Mouse (Mus musculus): ENCODE data around the gene Fbxl8. TPM values are rescaled to one million over a fixed set of nuclear protein-coding genes. Genes with fewer than 3 reads are reported as not detected.
A peak's percentile ranks its signal among the peaks of the same experiment; 100 is the strongest.

The Fbxl8 gene
- total and polyA plus RNA-seq, 3 experiments: 5.2 to 10.5 (median 5.9) TPM

- peak overlapping the region in 2 of 3 experiments; percentile 83 to 86 for H3K4me3 ChIP-seq (replicated peaks in 1 of 3; ENCODE audit: low read depth in 2 of 3, low read length in 2 of 3, poor library complexity in 1 of 3)
- dilution Hi-C loops (cut with MboI; ENCODE audit: extremely low pct_ligation_motif_present, extremely low pct_unique_long_range_greater_than_20kb, low sequenced_read_pairs) (no loop called here), in situ Hi-C loops (cut with MboI; ENCODE audit: low pct_ligation_motif_present, low pct_unique_long_range_greater_than_20kb, low sequenced_read_pairs) (no loop called here)
- peaks cover 9 to 54% of the 10 kb centered on the region in 2 experiments; a peak in 3 of 4 replicates for H3K4me1 ChIP-seq (ENCODE audit: control insufficient read depth in 1 of 2, insufficient read depth in 2 of 2)
- peak overlapping the region; percentile 85 for H3K4me2 ChIP-seq (ENCODE audit: insufficient read depth, low read depth, poor library complexity, severe bottlenecking)
- no peaks in the 10 kb centered on the region for H3K27me3 ChIP-seq (replicated peaks)
- no peaks in the 10 kb centered on the region for H3K79me2 ChIP-seq (replicated peaks; ENCODE audit: control insufficient read depth, extremely low read depth, insufficient read depth, poor library complexity, severe bottlenecking)
- 0 out of 2 replicates have a peak overlapping the region, but pooled peaks have one; percentile 54 for H3K9ac ChIP-seq (ENCODE audit: insufficient read depth, low read depth)
- H3K9me3 ChIP-seq (replicated peaks; ENCODE audit: low read length): peaks cover 11% of the 10 kb centered on the region
- TF ChIP-seq MAFK (IDR thresholded peaks at IDR 0.05; ENCODE audit: insufficient replicate concordance, low read length) (no peak), GABPA (IDR thresholded peaks at IDR 0.05; ENCODE audit: insufficient replicate concordance, low read depth, low read length) (no peak), ZMIZ1 (IDR thresholded peaks at IDR 0.05; ENCODE audit: low read depth, low read length) (no peak), RAD21 (IDR thresholded peaks at IDR 0.05; ENCODE audit: low read depth, low read length) (no peak), CTCF (conservative IDR thresholded peaks at IDR 0.05 in 1 of 2, IDR thresholded peaks at IDR 0.05 in 1 of 2; ENCODE audit: low read depth in 2 of 2, low read length in 2 of 2) (peak in 1 of 2 experiments; percentile 25; a peak in 1 of 4 replicates), ZNF384 (IDR thresholded peaks at IDR 0.05; ENCODE audit: low read depth, low read length) (peak; percentile 47)
- peaks cover 29 to 36% of the 10 kb centered on the region in 2 experiments for H3K36me3 ChIP-seq (replicated peaks in 1 of 2; ENCODE audit: control insufficient read depth in 1 of 2, insufficient read depth in 1 of 2, low read length in 1 of 2)
- no peak overlapping the region for H3K27ac ChIP-seq (ENCODE audit: insufficient read depth, low read depth)
- no peak for DNase-seq (ENCODE audit: extremely low read depth)
These were observed 1.1 kb upstream of the Fbxl8 start for GRCm38 (mm10) chr8:105263244-105263912.

DNA sequence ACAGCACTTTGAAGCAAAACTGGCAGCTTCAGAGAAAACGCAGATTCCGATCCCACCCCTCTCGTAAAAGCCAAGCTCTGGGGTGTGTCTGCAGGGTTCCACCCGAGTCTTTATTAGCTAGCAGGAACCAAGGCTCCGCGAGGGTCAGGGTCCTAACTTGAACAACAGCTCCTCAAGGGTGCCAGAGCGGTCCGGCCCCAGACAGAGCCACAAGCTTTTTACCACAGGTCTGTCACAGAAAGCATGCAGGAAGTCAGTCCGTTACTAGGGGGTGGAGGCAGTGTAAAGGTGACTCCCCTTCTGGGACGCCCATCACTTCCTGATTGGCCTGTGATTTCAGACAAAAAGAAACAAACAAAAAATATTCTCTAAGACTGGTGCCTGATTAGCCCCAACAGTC, 680 bp downstream of the Fbxl8 start:
- Histone ChIP-seq H3K36me3 (replicated peaks in 1 of 2; ENCODE audit: control insufficient read depth in 1 of 2, insufficient read depth in 1 of 2, low read length in 1 of 2) (peaks cover 22 to 38% of the 10 kb centered on the region in 2 experiments), H3K4me3 (replicated peaks in 1 of 3; ENCODE audit: low read depth in 2 of 3, low read length in 2 of 3, poor library complexity in 1 of 3) (peak overlapping the region; percentile 79 to 86 (median 83))
- DNase-seq (ENCODE audit: extremely low read depth): peak; percentile 81

More for the DNA sequence above, 680 bp downstream of the Fbxl8 start:
- TF ChIP-seq MAX (IDR thresholded peaks at IDR 0.05; ENCODE audit: low read length): peak; percentile 55; the same call in 1 of the 2 replicates
- TF ChIP-seq NELFE (IDR thresholded peaks at IDR 0.05; ENCODE audit: low read depth, low read length): peak; percentile 53; the same call in 1 of the 2 replicates
- no peak for TF ChIP-seq USF1 (IDR thresholded peaks at IDR 0.05; ENCODE audit: low read depth, low read length)
- no peak for TF ChIP-seq UBTF (IDR thresholded peaks at IDR 0.05; ENCODE audit: low read depth, low read length)
- no peak for TF ChIP-seq EP300 (IDR thresholded peaks at IDR 0.05; ENCODE audit: low read length)
- 0 out of 2 replicates have a peak, but pooled peaks have one; percentile 36 for TF ChIP-seq CHD1 (IDR thresholded peaks at IDR 0.05; ENCODE audit: low read depth, low read length)
- TF ChIP-seq TBP (conservative IDR thresholded peaks at IDR 0.05; ENCODE audit: low read depth, low read length): 0 out of 2 replicates have a peak, but pooled peaks have one; percentile 42
- no peak for TF ChIP-seq JUND (conservative IDR thresholded peaks at IDR 0.05; ENCODE audit: low read depth, low read length)
- no peak for TF ChIP-seq GABPA (IDR thresholded peaks at IDR 0.05; ENCODE audit: insufficient replicate concordance, low read depth, low read length)
- no peak for TF ChIP-seq ZMIZ1 (IDR thresholded peaks at IDR 0.05; ENCODE audit: low read depth, low read length)
- no peak for TF ChIP-seq ZNF384 (IDR thresholded peaks at IDR 0.05; ENCODE audit: low read depth, low read length)
- TF ChIP-seq MYC (IDR thresholded peaks at IDR 0.05; ENCODE audit: low read depth, low read length): 0 out of 2 replicates have a peak, but pooled peaks have one; percentile 46
- no peak for TF ChIP-seq RCOR1 (conservative IDR thresholded peaks at IDR 0.05; ENCODE audit: low read depth, low read length)
- TF ChIP-seq MAZ (IDR thresholded peaks at IDR 0.05; ENCODE audit: low read depth, low read length): 0 out of 2 replicates have a peak, but pooled peaks have one; percentile 55
- TF ChIP-seq POLR2A (IDR thresholded peaks at IDR 0.05; ENCODE audit: low read depth, low read length): peak; percentile 56; the same call in 1 of the 2 replicates
- no peak for TF ChIP-seq ZKSCAN1 (IDR thresholded peaks at IDR 0.05; ENCODE audit: borderline replicate concordance, low read depth, low read length)
- TF ChIP-seq ELF1 (IDR thresholded peaks at IDR 0.05; ENCODE audit: low read depth, low read length): peak; percentile 86
- TF ChIP-seq MXI1 (IDR thresholded peaks at IDR 0.05; ENCODE audit: low read depth, low read length): peak; percentile 86
- 0 out of 2 replicates have a peak, but pooled peaks have one; percentile 11 for TF ChIP-seq MEF2A (IDR thresholded peaks at IDR 0.05; ENCODE audit: borderline replicate concordance, low read depth, low read length)
- TF ChIP-seq SIN3A (IDR thresholded peaks at IDR 0.05; ENCODE audit: low read length): peak; percentile 92
- TF ChIP-seq RAD21 (IDR thresholded peaks at IDR 0.05; ENCODE audit: low read depth, low read length): no peak
- TF ChIP-seq KAT2A (IDR thresholded peaks at IDR 0.05; ENCODE audit: insufficient replicate concordance, low read length): no peak
- no peak for TF ChIP-seq BHLHE40 (IDR thresholded peaks at IDR 0.05; ENCODE audit: low read depth, low read length)
- TF ChIP-seq TCF12 (IDR thresholded peaks at IDR 0.05; ENCODE audit: low read depth, low read length): 0 out of 2 replicates have a peak, but pooled peaks have one; percentile 38
- TF ChIP-seq HCFC1 (IDR thresholded peaks at IDR 0.05; ENCODE audit: low read depth, low read length): no peak; the same call in 1 of the 2 replicates
- no peaks in the 10 kb centered on the region for H3K27me3 ChIP-seq (replicated peaks)
- H3K27ac ChIP-seq (ENCODE audit: insufficient read depth, low read depth): peak overlapping the region; percentile 13; the same call in 1 of the 2 replicates
- dilution Hi-C loops (cut with MboI; ENCODE audit: extremely low pct_ligation_motif_present, extremely low pct_unique_long_range_greater_than_20kb, low sequenced_read_pairs) (no loop called here), in situ Hi-C loops (cut with MboI; ENCODE audit: low pct_ligation_motif_present, low pct_unique_long_range_greater_than_20kb, low sequenced_read_pairs) (no loop called here)
- H3K9me3 ChIP-seq (replicated peaks; ENCODE audit: low read length): peaks cover 23% of the 10 kb centered on the region
- H3K4me1 ChIP-seq (ENCODE audit: control insufficient read depth in 1 of 2, insufficient read depth in 2 of 2): peaks cover 4 to 40% of the 10 kb centered on the region in 2 experiments; a peak in 3 of 4 replicates
- H3K79me2 ChIP-seq (replicated peaks; ENCODE audit: control insufficient read depth, extremely low read depth, insufficient read depth, poor library complexity, severe bottlenecking): no peaks in the 10 kb centered on the region
- peak overlapping the region; percentile 64 for H3K9ac ChIP-seq (ENCODE audit: insufficient read depth, low read depth)
- peak overlapping the region; percentile 52 for H3K4me2 ChIP-seq (ENCODE audit: insufficient read depth, low read depth, poor library complexity, severe bottlenecking)

Measured in CH12.LX (cell line).